Mouse (Mus musculus): ENCODE data around the gene Vps26c. TPM values are rescaled to one million over a fixed set of nuclear protein-coding genes. Genes with fewer than 3 reads are reported as not detected.

Vps26c gene
- total RNA-seq, 1 experiment from 2014 or later: 45.6 TPM

DNA sequence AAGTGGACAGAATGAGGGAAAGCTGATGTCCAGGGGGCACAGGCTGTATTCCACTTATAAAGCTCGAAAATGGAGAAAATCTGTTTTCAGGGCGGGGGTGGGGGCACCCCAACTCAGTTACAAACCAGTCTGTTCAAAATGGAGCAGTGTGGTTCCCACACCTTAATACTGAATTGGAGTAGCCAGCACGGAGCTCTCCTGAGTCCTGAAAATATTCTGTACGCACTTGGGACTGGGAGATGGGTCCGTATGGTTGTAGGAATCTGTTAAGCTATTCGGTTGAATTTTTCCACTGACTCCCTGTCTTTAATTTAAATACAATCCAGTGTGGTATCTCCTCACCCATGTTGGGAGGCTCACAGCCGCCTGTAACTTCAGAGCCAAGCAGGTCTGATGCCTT, 28.7 kb upstream of the Vps26c start:
- no peak for ATAC-seq (ENCODE audit: extremely low read depth, insufficient number of reproducible peaks, low FRiP score, poor library complexity, severe bottlenecking)

DNA sequence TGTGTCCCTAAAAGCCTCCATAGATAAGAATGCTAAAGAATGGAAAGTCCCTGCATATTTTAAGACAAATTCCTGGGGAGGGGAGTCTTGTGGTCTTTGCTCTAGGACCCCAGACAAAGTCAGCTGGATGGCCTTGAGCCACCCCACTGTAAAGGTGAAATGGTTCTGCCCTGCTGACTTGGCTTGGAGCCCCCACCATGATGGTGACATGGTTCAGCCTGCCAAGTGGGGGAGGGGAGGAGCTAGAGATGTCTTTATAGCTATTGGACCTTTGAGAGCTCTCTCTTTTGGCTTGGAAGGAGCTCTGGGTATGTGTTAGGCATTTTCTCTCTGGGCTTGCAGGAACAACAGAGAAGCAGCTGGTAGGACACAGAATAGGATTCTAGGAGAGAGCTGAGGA, 25.3 kb upstream of the Vps26c start:
- no peak for ATAC-seq (ENCODE audit: extremely low read depth, insufficient number of reproducible peaks, low FRiP score, poor library complexity, severe bottlenecking)

DNA sequence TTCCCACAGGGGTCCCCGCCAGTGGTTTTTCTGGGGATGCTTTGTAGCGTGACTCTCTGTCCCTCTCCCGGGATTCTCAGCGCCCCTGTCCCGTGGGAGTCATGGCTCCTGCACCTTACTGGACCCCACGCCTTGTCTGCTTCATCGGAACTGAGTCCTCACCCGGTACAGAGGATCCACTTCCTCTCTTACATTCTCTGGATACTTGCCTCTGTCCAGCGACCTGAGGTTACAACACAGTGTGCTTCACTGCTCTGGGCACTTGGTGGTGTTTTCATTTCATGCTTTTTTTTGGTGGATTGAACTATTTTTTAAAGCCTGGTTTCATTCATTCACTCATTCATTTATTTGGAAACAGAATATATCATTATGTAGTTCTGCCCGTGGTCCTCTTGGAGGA, 23.2 kb upstream of the Vps26c start:
- no peak for ATAC-seq (ENCODE audit: extremely low read depth, insufficient number of reproducible peaks, low FRiP score, poor library complexity, severe bottlenecking)

- ATAC-seq (ENCODE audit: extremely low read depth, insufficient number of reproducible peaks, low FRiP score, poor library complexity, severe bottlenecking): no peak
Observed at GRCm38 (mm10) chr16:94545781-94546562, 19.3 kb upstream of the Vps26c start.

DNA sequence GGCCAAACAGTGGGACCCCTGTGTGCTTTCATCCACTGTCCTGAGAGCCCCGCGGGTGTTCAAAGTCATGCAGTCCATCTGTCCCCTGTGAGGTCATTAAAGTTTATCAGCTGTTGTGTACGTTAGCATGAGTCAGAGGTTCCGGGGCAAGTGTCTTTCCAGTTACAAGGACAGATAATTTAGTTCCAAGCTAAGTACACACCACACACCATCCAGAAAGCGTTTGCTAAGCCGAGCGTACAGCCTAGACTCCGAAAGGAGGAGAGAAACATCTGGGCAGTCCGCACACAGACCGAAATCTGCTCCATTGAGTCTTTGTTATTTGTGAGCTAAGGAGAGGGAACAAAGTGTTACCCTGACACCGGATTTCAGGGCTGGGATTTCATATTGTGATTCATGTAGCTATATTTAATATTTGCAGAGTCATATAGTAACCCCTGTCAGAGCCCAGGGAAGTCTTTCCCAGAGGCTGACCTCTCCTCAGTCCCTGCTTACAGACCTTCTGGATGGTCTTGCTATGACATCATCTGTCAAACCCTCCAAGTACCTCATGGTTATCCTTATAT, 18.0 kb upstream of the Vps26c start:
- ATAC-seq (ENCODE audit: extremely low read depth, insufficient number of reproducible peaks, low FRiP score, poor library complexity, severe bottlenecking): no peak

DNA sequence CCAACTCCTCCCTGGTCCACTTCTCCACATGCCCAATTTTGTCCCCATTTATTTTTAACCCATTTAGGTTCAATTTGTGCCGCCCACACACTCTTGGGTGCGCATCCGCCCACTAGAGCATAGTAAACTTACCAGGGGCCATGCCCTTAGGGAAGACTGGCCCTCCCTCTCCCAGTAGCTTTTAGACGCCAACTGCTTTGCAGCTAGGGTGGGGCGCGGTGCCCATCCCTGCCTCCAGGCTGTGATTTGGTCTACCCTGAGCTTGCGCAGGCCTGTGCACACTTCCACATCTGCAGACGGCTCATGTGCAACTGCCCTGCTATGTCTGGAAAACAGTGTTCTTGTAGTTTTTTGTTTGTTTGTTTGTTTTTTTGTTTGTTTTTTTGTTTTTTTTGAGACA, 16.3 kb upstream of the Vps26c start:
- ATAC-seq (ENCODE audit: extremely low read depth, insufficient number of reproducible peaks, low FRiP score, poor library complexity, severe bottlenecking): no peak

GRCm38 (mm10) chr16:94540140-94540539, 13.5 kb upstream of the Vps26c start:
- ATAC-seq (ENCODE audit: extremely low read depth, insufficient number of reproducible peaks, low FRiP score, poor library complexity, severe bottlenecking): no peak

DNA sequence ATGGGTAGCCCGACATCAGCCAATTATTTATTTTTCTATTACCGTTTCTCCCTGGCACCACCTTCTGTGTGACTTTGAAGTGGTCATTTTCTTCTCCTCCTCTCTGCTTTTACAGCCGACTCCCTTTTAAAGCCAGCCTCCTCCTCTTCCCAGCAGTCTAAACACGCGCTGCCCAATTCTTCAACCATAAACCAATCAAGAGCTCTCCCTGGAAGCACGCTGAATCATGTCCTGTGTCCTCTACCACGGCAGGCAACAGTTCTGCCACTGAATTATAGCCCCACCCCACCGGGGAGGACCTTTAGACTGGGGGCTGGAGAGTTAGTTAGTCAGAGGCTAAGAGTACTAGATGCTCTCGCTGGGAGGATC, 10.5 kb upstream of the Vps26c start:
- no peak for ATAC-seq (ENCODE audit: extremely low read depth, insufficient number of reproducible peaks, low FRiP score, poor library complexity, severe bottlenecking)

DNA sequence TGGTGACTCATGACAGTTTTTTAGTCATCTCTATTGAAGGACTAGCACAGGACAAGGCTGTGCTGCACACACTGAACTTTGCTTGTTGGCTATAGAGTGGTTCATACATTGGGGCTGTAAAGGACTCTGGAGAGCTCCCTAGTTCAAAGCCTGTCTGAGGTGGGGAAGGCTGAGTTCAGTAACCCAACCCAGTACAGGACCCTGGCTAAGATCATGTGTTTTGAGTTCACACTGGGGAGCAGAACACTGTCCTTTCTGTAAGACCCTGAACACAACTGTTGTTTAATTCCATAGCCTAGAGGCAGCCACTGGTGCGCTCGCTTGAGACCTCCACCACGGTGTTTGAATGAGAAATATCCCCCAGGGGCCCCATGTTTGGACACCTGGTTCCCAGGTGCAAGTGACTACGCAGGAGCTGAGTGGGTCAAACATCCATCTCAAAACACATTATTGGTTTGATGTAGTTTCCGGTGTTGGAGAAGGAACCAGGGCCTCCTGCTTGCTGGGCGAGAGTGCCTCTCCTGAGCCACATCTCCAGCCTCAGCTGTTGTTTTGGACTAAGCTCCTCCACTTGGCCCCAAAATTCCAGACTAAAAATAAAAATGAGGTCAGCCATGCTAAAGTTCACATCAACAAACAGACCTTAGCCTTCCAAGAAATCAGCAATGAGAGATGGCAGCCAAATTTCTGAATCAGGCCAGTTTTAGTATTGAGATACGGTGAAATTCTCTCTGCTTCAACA, 10.0 kb upstream of the Vps26c start:
- ATAC-seq (ENCODE audit: extremely low read depth, insufficient number of reproducible peaks, low FRiP score, poor library complexity, severe bottlenecking): no peak

- ATAC-seq (ENCODE audit: extremely low read depth, insufficient number of reproducible peaks, low FRiP score, poor library complexity, severe bottlenecking): no peak
Observed at GRCm38 (mm10) chr16:94535716-94536115, 9.1 kb upstream of the Vps26c start.

GRCm38 (mm10) chr16:94533679-94534078, 7.0 kb upstream of the Vps26c start:
- ATAC-seq (ENCODE audit: extremely low read depth, insufficient number of reproducible peaks, low FRiP score, poor library complexity, severe bottlenecking): no peak

DNA sequence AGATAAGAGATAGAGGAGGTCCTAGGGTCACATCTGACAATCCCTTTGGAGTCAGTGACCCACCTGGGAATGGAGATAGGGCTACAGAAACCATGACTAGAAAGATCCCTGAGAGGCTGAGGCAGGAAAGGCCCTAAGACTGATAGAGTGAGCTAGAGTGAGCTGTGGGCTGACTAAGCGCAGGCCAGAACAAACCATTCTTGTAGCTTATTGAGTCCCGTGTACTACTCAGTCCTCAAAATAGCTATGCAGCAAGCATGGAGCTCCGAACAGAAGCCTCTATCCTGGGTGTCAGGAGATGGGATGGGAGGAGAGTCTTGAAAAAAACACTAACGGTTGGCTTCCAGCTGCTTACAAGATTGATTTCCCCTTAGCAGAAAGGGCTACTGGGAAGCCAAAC, 4.6 kb upstream of the Vps26c start:
- no peak for ATAC-seq (ENCODE audit: extremely low read depth, insufficient number of reproducible peaks, low FRiP score, poor library complexity, severe bottlenecking)

GRCm38 (mm10) chr16:94527546-94527945, 916 bp upstream of the Vps26c start:
- no peak for ATAC-seq (ENCODE audit: extremely low read depth, insufficient number of reproducible peaks, low FRiP score, poor library complexity, severe bottlenecking)

DNA sequence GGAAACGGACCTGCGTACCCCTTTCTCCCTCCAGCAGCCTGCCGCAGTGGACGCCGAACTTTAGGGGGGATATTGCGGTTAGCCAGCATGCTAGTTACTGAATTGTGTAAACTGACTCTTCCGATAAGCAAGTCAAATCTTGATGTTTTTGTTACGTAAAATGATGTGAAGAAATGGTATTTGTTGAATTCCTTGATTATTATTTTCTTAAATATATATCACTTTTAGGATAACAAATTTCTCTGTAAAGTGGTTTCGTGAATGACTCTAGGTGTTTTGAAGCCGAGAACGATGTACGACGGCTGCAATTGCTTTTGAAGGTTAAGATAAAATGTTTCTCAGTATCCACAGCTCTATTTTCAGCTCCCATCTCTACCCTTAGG, 513 bp upstream of the Vps26c start:
- no peak for ATAC-seq (ENCODE audit: extremely low read depth, insufficient number of reproducible peaks, low FRiP score, poor library complexity, severe bottlenecking)

DNA sequence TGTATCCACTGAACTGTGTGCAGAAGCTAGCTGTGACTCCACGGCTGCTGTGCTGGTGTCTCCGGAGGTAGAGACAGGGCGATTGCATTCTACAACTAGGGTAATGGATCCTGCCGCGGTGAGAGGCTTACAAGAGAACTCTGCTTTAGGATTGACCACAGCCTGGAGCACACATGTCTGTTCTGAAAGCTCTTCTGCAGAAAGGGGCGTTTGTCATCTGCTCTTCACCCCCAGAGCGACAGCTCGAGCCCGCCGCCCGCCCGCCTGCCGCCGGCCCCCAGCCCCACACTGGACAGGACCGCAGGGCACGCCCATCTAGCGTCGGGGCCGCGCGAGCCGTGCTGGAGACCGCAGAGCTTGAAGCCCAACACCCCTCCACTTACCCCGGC, 681 bp downstream of the Vps26c start:
- ATAC-seq (ENCODE audit: extremely low read depth, insufficient number of reproducible peaks, low FRiP score, poor library complexity, severe bottlenecking): no peak

DNA sequence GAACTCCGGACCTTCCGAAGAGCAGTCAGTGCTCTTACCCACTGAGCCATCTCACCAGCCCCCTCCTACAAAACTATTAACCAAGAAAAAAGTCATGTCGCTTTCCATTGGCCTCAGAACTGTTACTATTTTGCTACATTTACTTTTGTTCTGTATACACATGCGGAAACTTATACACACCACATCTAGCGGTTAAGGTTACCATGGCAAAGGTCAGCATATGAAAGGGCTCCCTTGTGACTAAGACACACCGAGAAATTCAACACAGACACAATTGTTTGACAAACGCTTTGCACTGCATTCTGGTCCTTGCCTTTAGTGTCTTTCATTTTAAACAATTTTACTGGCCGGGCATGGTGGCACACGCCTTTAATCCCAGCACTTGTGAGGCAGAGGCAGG, 1.9 kb downstream of the Vps26c start:
- no peak for ATAC-seq (ENCODE audit: extremely low read depth, insufficient number of reproducible peaks, low FRiP score, poor library complexity, severe bottlenecking)

DNA sequence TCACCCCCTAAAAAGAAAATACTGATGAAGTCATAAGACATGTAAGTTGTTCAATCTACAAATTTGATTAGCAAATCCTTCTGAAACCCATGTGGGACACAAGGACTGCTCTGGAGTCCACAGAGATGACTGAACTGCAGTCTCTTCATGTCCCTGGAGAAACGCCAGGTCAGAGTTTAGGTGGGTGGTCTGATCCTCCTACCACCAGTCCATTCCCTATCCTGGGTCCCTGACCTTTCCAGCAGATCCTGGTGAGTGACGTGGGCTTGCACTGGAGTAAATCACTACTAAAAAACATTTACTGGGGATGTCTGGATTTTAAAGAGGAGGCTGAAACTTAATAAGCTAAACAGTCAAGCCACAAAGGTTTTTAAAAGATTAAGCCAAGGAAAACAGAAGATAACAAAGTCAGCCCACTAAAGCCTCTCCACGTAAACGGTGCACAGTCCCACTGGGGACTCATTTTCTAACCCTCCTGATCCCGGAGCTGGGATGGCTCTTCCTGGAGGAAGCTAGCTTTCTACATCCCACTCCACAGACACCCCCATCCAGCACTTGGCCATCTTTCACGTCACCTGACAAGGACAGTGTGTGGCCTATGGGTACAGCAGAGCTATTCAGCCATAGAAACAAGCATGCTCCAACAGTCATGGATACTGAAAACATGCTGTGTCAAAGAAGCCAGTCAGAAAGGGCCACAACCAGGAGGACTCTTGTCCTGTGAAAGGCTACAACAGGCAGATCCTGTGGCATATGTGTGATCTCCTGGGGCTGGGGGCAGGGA, 2.8 kb downstream of the Vps26c start:
- ATAC-seq (ENCODE audit: extremely low read depth, insufficient number of reproducible peaks, low FRiP score, poor library complexity, severe bottlenecking): no peak

GRCm38 (mm10) chr16:94519028-94519427, 7.6 kb downstream of the Vps26c start:
- ATAC-seq (ENCODE audit: extremely low read depth, insufficient number of reproducible peaks, low FRiP score, poor library complexity, severe bottlenecking): no peak

- no peak for ATAC-seq (ENCODE audit: extremely low read depth, insufficient number of reproducible peaks, low FRiP score, poor library complexity, severe bottlenecking)
Observed at GRCm38 (mm10) chr16:94517606-94518005, 9.0 kb downstream of the Vps26c start.

GRCm38 (mm10) chr16:94509983-94510382, 16.6 kb downstream of the Vps26c start:
- no peak for ATAC-seq (ENCODE audit: extremely low read depth, insufficient number of reproducible peaks, low FRiP score, poor library complexity, severe bottlenecking)

Measured in neutrophil, adult 5-6 weeks (primary cell).